Mouse (Mus musculus): ENCODE data around the gene Plekhm1.

Gene Plekhm1

DNA sequence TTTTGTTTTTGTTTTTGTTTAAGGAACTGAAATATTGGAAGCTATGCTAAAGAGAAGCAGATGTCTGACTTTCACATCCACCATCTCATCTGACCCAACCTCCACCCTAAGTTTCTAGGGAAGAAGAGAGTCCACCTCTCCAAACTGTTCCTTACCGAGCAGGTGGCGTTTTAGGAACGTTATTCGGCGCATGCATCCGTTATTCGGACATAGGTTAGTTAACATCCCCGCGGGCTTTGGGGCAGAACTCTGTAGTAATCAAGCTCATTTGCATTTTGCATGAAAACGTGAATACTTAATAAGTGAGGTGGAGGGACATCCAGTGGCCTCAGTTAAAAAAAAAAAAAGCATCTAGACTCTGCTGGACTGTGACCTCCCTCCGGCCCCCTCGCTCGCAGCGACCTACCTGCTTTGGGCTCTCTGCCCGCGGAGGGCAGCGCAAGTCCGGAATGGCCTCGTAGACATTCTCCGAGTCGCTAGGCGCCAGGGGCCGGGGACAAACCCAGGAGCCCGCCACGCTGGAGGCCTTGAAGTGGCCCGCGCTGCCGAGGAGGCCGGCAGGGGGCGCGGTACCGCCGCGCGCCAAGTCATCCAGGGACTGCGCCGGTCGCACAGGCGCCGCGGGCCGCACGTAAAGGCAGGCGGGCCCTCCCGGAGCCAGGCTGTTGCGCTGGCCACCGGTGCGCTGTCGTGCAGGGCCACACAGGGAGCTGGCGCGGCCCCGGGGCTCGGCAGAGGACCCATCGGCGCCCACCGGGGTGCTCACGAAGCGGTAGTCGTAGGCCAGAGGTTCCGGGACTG is 52.4 kb downstream of the Plekhm1 start:
- DNase-seq, result peak; percentile 85

DNA sequence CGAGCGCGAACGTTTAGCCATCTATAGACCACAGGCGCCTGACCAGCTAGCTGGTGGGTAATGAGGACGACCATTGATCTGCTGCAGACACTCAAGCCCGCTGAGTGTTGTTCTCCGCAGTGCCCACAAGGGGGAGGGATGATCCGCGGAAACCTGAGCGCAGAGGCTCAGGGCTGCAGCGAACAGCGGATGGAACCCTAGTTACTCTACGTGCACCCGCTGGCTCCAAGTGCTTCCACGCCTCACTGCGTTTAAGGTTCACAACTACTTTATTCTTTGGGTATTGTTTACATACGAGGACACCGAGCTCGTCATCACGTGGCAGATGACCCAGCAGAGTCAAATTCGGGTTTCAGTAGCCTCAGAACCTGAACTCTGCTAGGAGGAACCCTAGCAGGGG is 53.4 kb downstream of the Plekhm1 start:
- peak; percentile 72 for DNase-seq

DNA sequence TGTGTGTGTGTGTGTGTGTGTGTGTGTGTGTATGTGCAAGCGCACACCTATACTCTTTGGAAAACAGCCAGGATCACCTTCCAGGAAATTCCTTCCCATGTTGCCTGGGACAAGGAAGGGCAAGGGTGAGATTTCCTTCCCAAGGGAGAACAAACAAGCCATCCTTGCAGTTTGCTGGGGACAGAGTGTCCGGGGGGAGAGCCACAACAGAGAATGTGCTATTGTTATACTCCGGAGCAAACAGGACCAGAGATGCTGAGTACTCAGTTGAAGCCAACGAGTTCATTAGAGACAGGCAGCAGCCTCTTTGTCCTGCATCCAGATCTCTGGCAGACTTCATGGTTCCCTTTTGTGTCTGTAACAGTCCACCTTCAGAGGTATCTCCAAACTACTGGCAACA is 54.2 kb downstream of the Plekhm1 start:
- no peak for DNase-seq

DNA sequence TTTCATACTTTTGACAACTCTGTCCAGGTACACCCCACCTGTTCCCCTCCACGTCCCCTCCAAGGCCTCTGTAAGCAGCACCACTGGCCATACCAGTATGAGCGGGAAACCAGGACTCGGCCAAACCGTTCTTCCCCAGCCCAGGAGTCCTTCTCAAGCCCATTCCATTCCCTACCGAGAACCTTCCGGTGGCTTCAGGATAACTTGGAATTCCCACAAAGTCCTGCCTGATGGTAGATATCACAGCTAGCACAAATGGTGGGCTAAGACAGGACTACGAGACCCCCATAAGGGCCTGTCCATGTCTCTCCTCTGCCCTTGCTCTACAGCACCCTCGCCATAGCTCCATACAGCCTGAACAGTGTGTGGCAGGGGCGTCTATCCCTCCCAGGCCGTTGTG is 54.8 kb downstream of the Plekhm1 start:
- DNase-seq, result no peak

DNA sequence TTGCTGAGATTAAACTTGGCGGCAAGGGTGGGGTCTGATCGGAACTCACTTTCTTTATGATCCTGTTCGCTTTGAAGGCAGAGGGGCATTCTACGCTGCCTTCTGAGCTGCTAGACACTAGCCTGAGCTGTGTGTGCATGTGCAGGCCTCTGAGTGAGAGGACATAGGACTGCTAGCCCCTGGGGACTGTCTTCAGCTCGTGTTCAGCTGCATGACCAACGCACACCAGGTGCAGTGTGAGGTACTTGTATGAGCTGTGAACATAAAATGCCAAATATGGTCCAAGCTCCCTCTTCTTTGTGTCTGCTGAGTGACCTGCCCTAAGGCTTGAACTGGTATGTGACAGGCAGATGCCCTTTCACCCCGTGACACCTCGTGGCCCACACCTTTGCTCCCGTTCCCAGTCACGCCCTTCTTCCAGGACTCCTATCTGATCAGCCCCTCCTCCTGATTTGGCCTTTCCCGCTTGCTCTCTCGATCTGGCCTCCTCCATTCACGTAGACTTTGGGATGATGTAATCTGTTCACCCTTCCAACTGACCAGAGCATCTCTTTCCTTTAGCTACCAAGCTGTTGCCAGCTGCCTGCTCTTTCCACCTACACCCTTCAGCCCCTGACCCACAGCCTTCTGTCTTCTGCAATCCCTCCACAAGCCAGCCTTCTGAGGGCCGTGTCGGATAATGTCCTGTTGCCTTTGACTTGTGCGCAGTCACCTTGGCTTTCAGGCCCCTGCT is 55.4 kb downstream of the Plekhm1 start:
- DNase-seq, result no peak

DNA sequence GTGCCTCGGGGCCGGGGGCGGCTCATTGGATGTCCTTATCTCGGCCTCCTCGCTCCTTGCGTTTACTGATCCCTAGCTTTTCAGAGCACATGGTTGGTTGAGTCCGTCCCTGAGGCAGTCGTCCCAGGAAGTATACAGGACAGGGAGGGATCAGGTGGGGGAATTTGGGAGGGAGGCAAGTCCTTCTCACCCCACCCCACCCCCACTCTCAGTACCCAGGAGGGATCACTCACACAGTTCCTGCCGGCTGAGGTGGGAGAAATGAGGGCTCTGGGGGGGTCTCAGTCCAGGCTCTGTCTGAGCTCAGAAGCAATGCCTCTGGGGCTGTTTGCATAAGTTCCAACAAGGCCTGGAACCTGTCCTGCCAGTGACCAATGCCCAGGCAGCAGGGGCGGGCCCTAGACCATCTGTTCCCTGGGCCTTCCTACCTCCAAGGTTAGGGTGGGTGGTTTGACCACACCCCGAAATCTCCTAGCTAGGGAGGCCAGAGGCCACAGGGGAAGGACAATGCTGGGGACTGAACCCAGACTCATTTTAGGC is 56.4 kb downstream of the Plekhm1 start:
- no peak for DNase-seq

DNA sequence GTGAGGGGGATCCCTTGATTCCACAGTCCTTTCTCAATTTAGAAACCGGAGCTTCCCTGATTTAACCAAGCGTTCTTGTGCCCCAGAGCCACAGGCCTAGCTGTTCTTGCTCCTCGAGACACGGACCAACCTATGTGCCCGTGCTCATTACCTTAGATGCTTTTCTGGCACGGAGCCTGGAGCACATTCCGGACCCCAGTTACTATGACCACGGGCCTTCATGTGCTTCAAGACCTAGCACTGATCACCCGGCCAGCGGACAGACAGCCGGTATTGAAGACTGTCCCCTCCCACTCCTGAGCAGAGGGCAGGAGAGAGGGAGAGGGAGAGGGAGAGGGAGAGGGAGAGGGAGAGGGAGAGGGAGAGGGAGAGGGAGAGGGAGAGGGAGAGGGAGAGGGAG is 57.2 kb downstream of the Plekhm1 start:
- DNase-seq, result no peak

DNA sequence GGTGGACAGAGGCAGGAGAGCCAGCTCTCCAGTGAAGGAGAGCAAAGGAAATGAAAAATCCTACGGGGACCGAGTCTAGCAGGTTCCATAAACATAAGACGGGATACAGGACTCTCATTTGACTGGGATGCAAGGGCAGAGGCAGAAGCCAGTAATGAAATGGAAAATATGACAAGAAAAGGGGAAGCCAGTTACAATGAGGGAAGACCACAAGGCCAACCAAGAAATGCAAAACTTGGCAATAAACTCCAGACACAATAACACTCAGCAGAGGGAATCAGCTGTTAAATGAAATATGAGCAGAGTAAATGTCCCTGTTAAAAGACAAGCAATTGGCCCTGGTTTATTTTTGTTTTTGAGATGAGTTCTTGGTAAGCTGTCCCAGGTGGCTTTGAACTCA is 58.5 kb downstream of the Plekhm1 start:
- no peak for DNase-seq

DNA sequence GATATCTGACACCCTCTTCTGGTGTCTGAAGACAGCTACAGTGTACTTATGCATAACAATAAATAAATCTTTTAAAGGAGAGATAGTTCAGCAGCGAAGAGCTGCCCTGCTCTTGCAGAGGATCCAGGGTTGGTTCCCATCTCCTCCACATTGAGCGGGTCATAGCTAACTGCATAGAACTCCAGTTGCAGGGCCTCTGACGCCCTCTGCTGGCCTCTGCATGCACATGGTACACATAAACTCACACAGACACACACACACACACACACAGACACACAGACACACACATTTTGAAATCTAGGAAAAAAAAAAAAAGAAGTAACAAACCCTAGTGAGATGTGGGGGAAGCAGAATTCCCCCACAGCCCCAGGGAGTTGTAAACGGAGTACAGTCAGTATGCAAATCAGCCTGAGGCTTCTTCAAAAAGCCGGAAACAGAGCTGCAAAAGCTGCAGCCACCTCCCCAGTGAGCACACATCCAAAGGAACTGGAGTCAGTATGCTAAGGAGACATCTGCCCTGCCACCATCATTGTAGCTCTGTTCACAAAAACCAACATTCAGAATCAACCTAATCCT is 60.2 kb downstream of the Plekhm1 start:
- DNase-seq, result no peak

DNA sequence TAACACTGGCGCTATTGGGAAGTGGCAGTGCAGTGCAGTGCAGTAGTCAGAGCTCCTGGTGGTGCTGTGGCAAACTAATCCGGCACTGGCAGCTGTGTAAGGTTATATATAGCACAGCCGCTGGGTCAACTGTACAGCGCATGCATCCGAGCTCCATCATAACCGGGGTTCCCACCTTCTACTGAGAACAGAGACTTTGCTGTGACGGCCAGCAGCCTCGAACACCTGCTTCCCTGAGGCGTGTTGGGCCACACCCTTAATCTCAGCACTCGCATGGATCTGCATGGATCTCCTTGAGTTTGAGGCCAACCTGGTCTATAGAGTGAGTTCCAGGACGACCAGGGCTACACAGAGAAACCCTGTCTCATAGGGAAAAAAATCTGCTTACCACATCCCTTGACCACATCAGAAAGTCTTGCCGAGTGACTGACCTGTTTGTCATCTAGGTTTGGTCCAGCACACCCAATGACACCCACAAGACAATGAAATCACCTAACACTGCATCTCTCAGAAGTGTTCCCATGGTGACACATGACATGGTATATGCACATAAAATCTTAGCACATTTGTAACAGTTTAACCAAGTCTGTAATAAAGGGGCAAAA is 61.7 kb downstream of the Plekhm1 start:
- no peak for DNase-seq

DNA sequence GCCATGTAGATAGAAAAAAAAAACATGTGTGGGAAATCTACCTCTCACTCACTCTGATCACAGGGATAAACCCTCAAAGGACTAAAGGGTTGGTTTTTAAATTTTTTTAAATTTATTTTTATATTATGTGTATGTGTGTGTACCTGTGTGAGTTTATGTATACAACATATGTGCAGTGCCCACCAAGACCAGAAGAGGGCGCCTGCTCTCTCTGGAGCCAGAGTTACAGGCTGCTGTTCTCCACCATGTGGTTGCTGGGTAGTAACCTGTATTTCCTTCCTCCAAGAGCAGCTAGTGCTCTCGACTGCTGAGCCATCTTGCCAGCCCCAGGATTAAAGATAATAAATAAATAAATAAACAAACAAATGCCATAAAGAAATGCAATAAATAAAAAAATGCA is 62.8 kb downstream of the Plekhm1 start:
- DNase-seq, result no peak

DNA sequence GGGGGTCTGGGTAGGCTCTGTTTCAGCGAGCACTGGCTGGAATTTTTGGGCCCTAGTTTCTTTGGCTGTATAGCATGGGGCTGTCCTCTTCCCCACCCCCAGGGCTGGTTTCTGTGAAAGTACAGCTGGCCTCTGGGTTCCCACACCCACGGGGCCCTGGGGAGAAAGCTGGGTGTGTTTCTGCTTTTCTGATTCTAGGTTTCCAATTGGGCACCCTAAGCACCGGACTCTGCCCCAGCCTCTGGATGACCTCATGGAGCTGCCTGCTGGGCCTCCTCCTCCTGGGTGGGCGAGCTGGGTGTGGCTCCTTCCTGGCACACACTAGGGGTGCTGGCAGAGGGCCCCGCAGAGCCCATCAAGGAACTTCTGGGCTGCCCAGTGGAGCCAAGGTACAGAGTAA is 65.8 kb downstream of the Plekhm1 start:
- DNase-seq, result no peak

DNA sequence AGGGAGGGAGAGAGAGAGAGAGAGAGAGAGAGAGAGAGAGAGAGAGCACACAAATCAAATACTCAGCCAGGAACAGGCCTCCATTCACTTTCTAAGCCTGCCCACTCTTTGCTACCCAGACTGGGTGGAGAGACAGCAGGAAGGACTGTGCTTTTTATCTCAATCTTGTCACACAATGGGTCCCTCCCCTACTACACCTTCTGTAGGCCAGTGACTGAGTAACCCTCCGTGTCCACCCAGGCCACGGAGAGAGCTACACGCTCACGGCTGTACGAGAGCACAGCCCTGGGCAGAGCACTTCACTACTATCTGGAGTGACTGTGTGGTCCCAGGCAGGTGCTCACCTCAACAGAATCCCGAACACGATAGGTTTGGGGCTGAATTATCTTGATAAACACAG is 66.3 kb downstream of the Plekhm1 start:
- DNase-seq, result no peak

DNA sequence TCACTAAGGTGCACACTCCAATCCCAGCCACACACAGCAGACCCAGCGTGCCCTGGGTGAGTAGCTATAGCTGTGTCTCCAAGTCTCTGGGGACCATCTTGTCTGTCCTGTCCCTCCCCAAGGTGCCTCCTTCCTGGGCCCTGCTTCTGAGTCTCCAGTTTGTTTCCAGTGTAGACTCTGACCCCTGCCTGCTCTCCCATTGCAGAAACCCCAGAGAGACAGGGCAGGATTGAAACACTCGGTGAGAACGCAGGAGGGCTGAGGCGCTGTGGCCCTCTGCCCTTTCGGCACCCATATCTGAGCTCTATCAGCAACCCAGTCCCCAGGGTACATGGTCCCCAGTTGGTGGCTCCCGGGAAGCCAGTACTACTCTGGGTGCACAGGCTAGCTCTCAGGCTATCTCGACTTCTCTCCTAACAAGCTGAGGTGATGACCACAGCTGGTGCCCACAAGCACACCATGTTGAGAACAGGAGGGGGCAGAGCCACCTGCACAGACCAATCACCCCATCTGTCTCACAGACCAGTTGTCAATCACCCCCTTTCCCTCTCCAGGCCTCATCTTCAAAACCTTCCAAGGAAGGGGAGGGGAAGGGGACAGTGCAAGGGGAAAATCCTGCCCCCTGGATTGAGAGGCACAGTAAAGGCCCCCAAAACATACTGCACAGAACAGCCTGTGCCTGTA is 66.9 kb downstream of the Plekhm1 start:
- DNase-seq, result no peak

DNA sequence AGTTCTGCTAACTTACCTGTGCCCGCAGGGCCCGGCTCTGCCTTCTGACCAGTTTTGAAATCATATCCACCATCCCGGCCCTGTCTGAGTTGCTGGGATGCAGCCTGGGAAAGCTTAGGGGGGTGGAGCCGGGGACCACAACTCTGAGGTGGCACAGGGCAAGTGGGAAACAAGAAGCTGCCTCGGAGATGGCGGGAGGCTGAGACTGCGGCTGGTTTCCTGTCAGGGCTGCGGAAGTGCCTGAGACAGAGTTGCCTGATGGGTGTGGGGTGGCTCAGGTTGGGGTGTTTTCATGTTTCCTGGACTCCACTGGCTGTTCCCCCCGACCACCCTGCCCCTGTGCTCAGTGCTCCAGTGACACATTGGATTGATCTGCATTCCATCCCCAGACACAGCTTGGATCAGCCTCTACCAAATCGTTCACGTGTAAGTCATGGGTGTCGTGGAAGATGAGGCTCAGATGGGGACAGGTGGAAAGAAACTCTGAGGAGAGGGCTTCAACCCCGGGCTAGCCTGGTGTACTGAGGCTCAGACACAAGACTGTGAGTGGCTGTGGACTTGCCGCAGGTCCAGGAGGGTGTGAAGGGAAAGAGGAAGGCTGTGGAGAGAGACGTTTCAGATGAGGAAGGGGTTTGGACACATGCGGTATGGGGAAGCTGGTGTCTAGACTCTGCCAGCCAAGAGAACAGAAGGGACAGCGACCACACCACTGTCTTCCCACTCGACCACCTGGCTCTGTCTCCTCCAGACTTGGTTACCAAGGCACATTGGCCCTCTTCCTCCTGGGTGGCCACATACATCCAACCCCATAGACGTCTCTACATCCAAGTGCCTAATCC is 67.8 kb downstream of the Plekhm1 start:
- no peak for DNase-seq

DNA sequence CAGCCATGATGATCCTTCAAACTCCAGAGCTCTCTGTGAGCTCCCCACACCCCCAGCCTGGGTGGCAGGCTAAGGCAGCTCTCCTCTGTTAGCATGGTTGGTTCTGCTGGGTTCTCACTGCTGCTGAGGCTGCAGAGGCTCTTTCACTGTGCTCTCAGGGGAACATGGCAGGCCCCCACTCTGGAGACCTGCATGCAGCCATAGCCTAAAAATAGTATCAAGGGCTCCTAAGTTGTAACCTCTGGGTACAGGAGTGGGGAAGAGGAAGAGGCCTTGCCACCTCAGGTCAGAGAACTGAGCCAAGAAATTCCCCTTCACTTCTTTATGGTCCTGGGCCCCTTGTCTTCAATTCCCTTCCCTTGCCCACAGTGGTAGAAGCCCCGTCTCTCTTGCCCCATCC is 68.6 kb downstream of the Plekhm1 start:
- DNase-seq, result no peak

DNA sequence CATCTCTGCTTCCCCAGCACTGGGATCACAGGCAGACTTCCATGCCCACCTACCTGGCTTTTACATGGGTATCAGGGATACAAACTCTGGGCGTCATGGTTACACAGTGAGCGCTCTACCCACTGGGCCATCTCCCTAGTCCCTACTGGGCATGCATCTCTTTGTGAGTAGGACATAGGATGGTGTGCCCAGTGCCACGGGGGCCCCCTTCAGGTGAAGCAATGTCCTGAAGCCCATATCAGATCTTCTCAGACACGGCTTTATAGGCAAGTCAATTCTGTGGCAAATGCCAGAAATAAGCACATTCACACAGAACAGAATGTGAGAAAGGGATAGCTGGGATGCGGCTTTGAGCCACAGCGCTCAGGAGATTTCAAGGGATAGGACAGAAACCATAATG is 69.4 kb downstream of the Plekhm1 start:
- DNase-seq, result no peak

DNA sequence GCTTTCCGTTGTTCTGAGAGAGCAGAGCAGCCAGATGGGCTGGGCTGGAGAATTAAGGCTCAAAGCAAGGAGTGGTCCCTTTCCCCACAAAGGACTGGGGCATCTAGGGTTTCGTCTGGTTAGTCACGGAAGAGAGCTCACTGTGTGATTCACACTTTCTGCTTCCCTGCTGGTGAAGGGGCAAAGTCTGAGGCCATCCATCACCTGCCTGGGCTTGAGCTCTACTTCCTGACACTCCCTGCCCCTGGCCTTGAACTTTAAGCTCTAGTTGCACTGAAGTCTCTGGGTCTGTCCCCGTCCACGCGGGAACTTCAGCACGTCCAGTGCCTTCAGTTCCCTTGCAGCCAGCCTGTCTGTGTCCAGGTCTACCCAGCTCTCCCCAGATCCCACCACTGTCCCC is 71.8 kb downstream of the Plekhm1 start:
- no peak for DNase-seq

DNA sequence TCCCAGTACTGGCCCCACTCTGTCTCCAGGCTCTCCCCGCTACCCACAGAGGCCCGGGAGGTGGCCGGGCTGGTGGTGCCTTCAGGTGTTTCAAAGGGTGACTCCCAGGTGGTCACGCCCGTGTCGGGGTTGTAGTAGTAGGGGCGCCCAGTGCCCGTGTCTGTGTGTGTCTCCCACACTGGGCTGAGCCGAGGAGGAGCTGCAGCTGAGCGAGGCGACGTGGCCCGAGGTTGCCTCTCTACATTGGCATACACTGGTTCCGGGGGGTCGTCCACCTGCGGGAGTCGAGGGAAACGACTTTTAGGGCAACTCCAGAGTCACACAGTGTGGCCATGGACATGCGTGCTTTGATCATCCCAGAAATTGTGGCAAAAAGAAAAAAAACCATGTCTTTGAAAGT is 72.4 kb downstream of the Plekhm1 start:
- no peak for DNase-seq

DNA sequence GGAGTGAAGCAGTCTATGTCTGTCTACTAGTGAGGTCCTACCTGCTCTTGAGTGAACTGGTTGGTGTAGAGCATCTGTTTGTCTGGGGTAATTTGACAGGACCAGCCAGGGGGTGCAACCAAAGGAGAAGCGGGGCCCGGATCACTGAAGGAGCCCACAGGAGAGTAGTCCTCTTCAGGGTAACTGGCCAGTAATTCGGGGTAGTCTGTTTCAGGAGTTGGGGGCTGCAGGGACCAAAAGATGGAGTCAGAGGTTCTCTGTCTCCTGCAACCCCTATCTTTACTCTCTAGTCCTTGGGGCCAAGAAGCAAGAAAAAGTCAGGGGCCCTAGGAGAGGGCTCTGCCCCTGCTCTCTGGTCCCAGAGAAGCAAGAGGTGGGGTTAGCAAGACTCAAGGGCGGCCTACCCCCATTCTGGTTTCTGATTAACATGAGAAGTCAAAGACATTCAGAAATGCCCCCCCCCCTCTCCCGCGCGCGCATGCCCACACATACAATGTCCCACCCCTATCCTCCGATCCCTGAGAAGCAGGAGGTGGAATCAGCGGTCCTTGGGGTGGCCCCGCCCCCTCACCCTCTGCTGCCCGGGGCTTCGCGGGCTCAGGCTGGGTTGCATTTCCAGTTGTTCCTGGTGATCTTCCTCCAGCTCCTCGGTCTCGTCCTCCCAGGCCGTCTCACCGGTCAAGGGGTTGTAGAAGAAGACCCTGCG is 72.9 kb downstream of the Plekhm1 start:
- no peak for DNase-seq

DNA sequence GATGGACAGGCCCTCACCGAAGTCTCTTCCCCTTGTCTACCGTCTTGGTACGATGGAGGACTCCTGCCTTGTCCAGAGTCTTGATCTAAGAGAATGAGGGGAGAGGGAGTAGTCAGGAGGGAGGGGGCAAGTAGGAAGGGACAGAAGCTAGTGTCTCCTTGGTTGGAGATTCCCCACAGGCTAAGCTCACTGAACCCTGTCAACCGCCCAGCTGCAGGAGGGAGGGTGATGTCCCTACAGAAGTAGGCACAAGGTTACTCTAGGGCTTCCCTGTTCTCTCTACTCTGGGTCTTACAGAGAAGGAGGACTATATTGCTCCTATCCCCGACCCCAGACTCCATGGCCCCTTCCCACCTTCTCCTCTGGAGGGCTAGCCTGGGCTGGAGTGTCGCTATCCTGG is 73.8 kb downstream of the Plekhm1 start:
- no peak for DNase-seq
